Mouse (Mus musculus) retina, postnatal 7 days (tissue): ENCODE data around the gene Thoc5.
A peak's percentile ranks its signal among the peaks of the same experiment; 100 is the strongest.

Experiments used
- DNase-seq: peaks from one replicate; pipeline ENCODE4 v3.0.0-alpha.2; 2012; ENCODE audit warnings: low read depth, low spot score

The Thoc5 gene

GRCm38 (mm10) chr11:4974376-4975122, 79.4 kb downstream of the Thoc5 start:
- no peak for DNase-seq

- peak; percentile 74 for DNase-seq
Observed at GRCm38 (mm10) chr11:4975623-4976022, 80.5 kb downstream of the Thoc5 start.
